Mouse (Mus musculus) cortical plate, adult 2 months (tissue): ENCODE data around the gene Sirt3. TPM values are rescaled to one million over a fixed set of nuclear protein-coding genes. Genes with fewer than 3 reads are reported as not detected.
"Not testable (repeated sequence)": the region's sequence is repeated elsewhere in the genome, so short reads cannot be mapped to it uniquely, and the experiment has no call there.

ENCODE experiments used
- H3K27ac ChIP-seq: fragments of 200-500 bp; 2 replicates; pipeline ENCODE4 v1.5.1; 2012; ENCODE audit warnings: low read length, control low read depth, inconsistent platforms; ENCODE audit not compliant: insufficient read depth
- H3K4me1 ChIP-seq: fragments of 200-500 bp; 2 replicates; pipeline ENCODE4 v1.6.1; 2011; ENCODE audit warnings: low read length; ENCODE audit not compliant: control insufficient read depth, insufficient read depth
- H3K4me3 ChIP-seq: fragments of 200-500 bp; 2 replicates; pipeline ENCODE4 v1.5.1; 2011; ENCODE audit warnings: mild to moderate bottlenecking, low read length, control low read depth; ENCODE audit not compliant: insufficient read depth
- CTCF ChIP-seq: fragments of 200-500 bp; IDR thresholded peaks from 2 replicates; pipeline ENCODE4 v1.5.1; 2011; ENCODE audit warnings: mild to moderate bottlenecking, control low read depth, low read length; ENCODE audit not compliant: insufficient read depth; ENCODE audit errors: extremely low read depth
- POLR2A ChIP-seq: fragments of 200-500 bp; IDR thresholded peaks from 2 replicates; pipeline ENCODE4 v1.6.1; 2011; ENCODE audit warnings: mild to moderate bottlenecking, low read length, control low read depth; ENCODE audit not compliant: insufficient read depth; ENCODE audit errors: extremely low read depth
- polyA plus RNA-seq: library from polyadenylated mRNA; depleted of rRNA; stranded (reverse); fragments of >200 nt; gene quantifications from 2 replicates; pipeline ENCODE4 v1.2.3, GENCODE M21; 2012

Gene Sirt3
- polyA plus RNA-seq, 1 experiment, result 158 TPM

DNA sequence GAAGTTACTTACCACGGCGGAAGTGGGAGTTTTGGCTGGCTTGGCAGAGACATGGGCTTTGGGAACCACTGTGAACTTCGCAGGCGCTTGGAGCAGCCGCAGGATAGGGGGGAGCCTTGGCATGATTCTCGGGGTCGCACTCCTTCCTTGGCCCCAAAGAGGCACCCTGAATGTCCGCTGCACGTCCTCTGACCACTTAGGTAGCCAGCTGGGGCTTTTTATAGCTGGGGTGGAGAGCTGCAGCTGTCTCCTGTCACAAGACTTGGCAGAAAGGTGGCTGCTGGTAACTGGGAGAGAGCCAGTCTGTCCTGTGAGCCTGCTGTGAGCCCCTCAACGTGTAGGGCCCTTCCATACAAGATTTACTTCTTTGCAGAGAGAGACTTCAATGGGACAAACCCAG is 18.1 kb upstream of the Sirt3 start, which contains the start of gene Cox8b:
Gene Cox8b, minus strand, starts transcription at position 227 of the 400 bp plus-strand sequence.
- Histone ChIP-seq H3K4me1 (0 out of 2 replicates have a peak, but pooled peaks cover 1% of the 10 kb centered on the region), H3K27ac (no peak within 1 kb of the TSS), H3K4me3 (no peak within 1 kb of the TSS)
- no peak for TF ChIP-seq POLR2A
- TF ChIP-seq CTCF, result no peak

DNA sequence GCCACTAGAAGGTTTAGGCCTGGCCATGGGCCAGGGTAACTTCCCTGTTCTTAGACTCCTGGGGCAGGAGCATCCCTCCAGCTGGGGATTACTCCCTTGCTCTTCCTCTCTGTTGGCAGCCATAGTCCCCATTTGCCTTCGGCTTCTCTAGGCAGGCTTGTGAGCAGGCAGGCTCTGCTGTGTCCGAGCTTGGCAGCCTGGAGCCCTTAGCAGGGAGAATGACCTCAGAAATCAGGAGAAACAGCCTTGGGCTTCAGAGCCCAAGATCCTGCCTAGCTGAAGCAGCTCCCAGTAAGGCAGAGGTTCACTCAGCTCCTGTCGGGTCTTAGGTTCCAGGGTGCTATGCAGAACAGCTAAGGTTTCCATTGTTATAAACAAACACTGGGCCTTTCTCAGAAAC is 17.0 kb upstream of the Sirt3 start:
- no peak for TF ChIP-seq POLR2A
- no peak for TF ChIP-seq CTCF
- H3K27ac ChIP-seq, result no peak overlapping the region
- no peak overlapping the region for H3K4me3 ChIP-seq
- 0 out of 2 replicates have a peak, but pooled peaks cover 1% of the 10 kb centered on the region for H3K4me1 ChIP-seq

- H3K27ac ChIP-seq, result no peak overlapping the region
- H3K4me3 ChIP-seq, result no peak overlapping the region
- TF ChIP-seq CTCF (no peak), POLR2A (no peak)
- 0 out of 2 replicates have a peak, but pooled peaks cover 1% of the 10 kb centered on the region for H3K4me1 ChIP-seq
Observed at GRCm38 (mm10) chr7:140897863-140898262, 15.8 kb upstream of the Sirt3 start.

DNA sequence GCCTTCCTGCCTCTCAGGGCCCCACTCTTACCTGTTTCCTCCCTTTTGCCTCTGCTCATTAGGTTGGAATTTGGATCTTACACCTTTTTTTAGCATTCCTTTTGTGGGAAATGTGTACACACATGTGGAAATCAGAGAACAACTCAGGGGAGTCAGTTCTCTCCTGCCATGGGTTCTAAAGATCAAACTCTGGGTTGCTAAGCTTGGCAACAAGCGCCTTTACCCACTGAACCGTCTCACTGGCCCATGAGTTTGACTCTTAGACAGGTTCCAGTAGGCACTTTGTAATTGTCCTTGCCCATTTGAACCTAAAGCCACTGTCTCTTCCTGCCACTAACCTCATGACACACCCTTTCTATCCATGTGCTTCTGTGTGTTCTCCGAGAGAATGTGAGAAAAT is 12.5 kb upstream of the Sirt3 start:
- Histone ChIP-seq H3K4me1 (no peaks in the 10 kb centered on the region), H3K27ac (no peak overlapping the region), H3K4me3 (no peak overlapping the region)
- TF ChIP-seq CTCF, result no peak
- TF ChIP-seq POLR2A, result no peak

- no peak overlapping the region for H3K27ac ChIP-seq
- H3K4me1 ChIP-seq, result no peaks in the 10 kb centered on the region
- TF ChIP-seq POLR2A (no peak), CTCF (no peak)
- H3K4me3 ChIP-seq, result no peak overlapping the region
Observed at GRCm38 (mm10) chr7:140894031-140894430, 11.9 kb upstream of the Sirt3 start.

GRCm38 (mm10) chr7:140890636-140891035 is 8.5 kb upstream of the Sirt3 start:
- H3K4me1 ChIP-seq, H3K4me3 ChIP-seq, H3K27ac ChIP-seq: not testable (repeated sequence)

GRCm38 (mm10) chr7:140882469-140882803 is 327 bp upstream of the Sirt3 start:
- peaks cover 2% of the 10 kb centered on the region; the same call in 1 of the 2 replicates for H3K4me1 ChIP-seq
- no peak overlapping the region for H3K27ac ChIP-seq
- H3K4me3 ChIP-seq, result peak overlapping the region; percentile 68
- TF ChIP-seq CTCF (no peak), POLR2A (no peak)

DNA sequence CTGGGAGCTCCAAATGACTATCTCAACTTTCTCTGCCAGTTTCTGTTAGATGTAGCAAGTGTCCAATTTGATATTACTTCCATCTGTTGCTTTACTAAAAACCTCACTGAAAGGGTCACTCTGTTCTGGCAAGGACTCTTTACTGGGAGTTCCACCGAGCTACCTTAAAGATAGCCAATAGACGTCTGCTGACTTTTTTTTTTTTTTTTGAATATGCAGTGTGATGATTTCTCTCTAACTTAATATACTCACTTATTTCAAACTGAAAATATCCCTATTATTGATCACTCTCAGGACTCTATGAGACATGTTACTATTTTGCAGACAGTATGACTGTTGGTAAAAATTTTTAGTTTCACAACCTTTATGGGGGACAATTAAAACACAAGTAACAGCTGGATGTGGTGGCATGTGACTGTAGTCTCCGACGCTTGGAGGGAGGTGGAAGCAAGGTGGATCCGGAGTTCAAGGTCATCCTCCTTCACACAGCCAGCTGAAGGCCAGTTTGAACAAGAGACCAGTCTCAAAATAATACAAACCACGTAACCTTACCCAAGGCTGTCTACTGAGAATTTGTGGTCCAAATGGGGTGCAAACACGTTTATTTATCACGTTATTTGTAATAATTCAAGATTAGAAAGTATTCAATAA is 1.1 kb downstream of the Sirt3 start:
- H3K27ac ChIP-seq, result no peak overlapping the region
- TF ChIP-seq POLR2A (no peak), CTCF (no peak)
- H3K4me1 ChIP-seq, result peaks cover 2% of the 10 kb centered on the region; the same call in 1 of the 2 replicates
- H3K4me3 ChIP-seq, result peak overlapping the region; percentile 68

- Histone ChIP-seq H3K4me3 (no peak overlapping the region; the same call in 1 of the 2 replicates), H3K27ac (no peak overlapping the region), H3K4me1 (peaks cover 2% of the 10 kb centered on the region; the same call in 1 of the 2 replicates)
- TF ChIP-seq CTCF (no peak), POLR2A (no peak)
Observed at GRCm38 (mm10) chr7:140880419-140880818, 1.7 kb downstream of the Sirt3 start.

GRCm38 (mm10) chr7:140879355-140879754 is 2.8 kb downstream of the Sirt3 start:
- Histone ChIP-seq H3K27ac (no peak overlapping the region), H3K4me3 (no peak overlapping the region), H3K4me1 (peaks cover 2% of the 10 kb centered on the region; the same call in 1 of the 2 replicates)
- TF ChIP-seq POLR2A (no peak), CTCF (no peak)
